Mouse (Mus musculus) hindbrain, embryonic 13.5 days (tissue): ENCODE results near the gene Lgsn. TPM values are rescaled to one million over a fixed set of nuclear protein-coding genes. Genes with fewer than 3 reads are reported as not detected.
A peak's percentile ranks its signal among the peaks of the same experiment; 100 is the strongest.

Experiments
- ATAC-seq: fragments of 200-750 bp; cut with Nextera tagmentation; 2 replicates; pipeline ENCODE4 v1.8.0; 2017; ENCODE audit warnings: moderate TSS enrichment; ENCODE audit not compliant: low FRiP score
- H3K27ac ChIP-seq: fragments of 300-500 bp; sonication (generic); 2 replicates; pipeline ENCODE4 v1.5.1; 2015; ENCODE audit warnings: inconsistent platforms, mild to moderate bottlenecking, moderate library complexity
- H3K27me3 ChIP-seq: fragments of 300-500 bp; sonication (generic); 2 replicates; pipeline ENCODE4 v1.6.1; 2015; ENCODE audit warnings: mild to moderate bottlenecking, inconsistent platforms
- H3K36me3 ChIP-seq: fragments of 300-500 bp; sonication (generic); 2 replicates; pipeline ENCODE4 v1.6.1; 2015; ENCODE audit warnings: mild to moderate bottlenecking, inconsistent platforms
- H3K4me1 ChIP-seq: fragments of 300-500 bp; sonication (generic); replicated peaks from 2 replicates; pipeline ENCODE4 v1.6.1; 2015; ENCODE audit warnings: inconsistent platforms
- H3K4me2 ChIP-seq: fragments of 300-500 bp; sonication (generic); 2 replicates; pipeline ENCODE4 v1.6.1; 2015; ENCODE audit warnings: inconsistent platforms, mild to moderate bottlenecking, moderate library complexity
- H3K4me3 ChIP-seq: fragments of 300-500 bp; sonication (generic); 2 replicates; pipeline ENCODE4 v1.5.1; 2015; ENCODE audit warnings: mild to moderate bottlenecking, inconsistent platforms
- H3K9ac ChIP-seq: fragments of 300-500 bp; sonication (generic); 2 replicates; pipeline ENCODE4 v1.6.1; 2015; ENCODE audit warnings: mild to moderate bottlenecking, inconsistent platforms
- H3K9me3 ChIP-seq: fragments of 300-500 bp; sonication (generic); 2 replicates; pipeline ENCODE4 v1.6.1; 2016; ENCODE audit warnings: inconsistent platforms
- WGBS: fragments of 180-500 bp; shearing (Covaris S2); methylation state at CpG from one replicate; pipeline ENCODE4 v1.1.7; 2015; 5-methylcytosine and 5-hydroxymethylcytosine counted together
- polyA plus RNA-seq: library from polyadenylated mRNA; unstranded; fragments of >200 nt; fragmentation: Nextera tagmentation; extraction: Ambion mirVana; gene quantifications from 2 replicates; pipeline ENCODE4 v1.2.1, GENCODE M21; 2015

Lgsn gene
- polyA plus RNA-seq, 1 experiment from 2014 or later = not detected

- Histone ChIP-seq H3K9ac (no peak overlapping the region), H3K36me3 (no peaks in the 10 kb centered on the region), H3K27me3 (no peaks in the 10 kb centered on the region), H3K4me1 (no peaks in the 10 kb centered on the region), H3K9me3 (no peaks in the 10 kb centered on the region), H3K4me3 (no peak overlapping the region), H3K27ac (no peak overlapping the region), H3K4me2 (no peak overlapping the region)
- 84% methylated on average over 3 of the region's 3 CpGs for WGBS
- ATAC-seq = no peak
Observed at GRCm38 (mm10) chr1:31175401-31175800, 800 bp upstream of the Lgsn start.

- no peaks in the 10 kb centered on the region for H3K36me3 ChIP-seq
- ATAC-seq = no peak
Observed at GRCm38 (mm10) chr1:31178264-31178663, 2.1 kb downstream of the Lgsn start.

GRCm38 (mm10) chr1:31190237-31190866 lies 14.2 kb downstream of the Lgsn start:
- H3K4me3 ChIP-seq = no peak overlapping the region
- ATAC-seq = no peak
- H3K9me3 ChIP-seq = no peaks in the 10 kb centered on the region
- 86% methylated on average over 10 of the region's 10 CpGs for WGBS
- no peaks in the 10 kb centered on the region for H3K36me3 ChIP-seq
- no peak overlapping the region for H3K9ac ChIP-seq
- no peaks in the 10 kb centered on the region for H3K27me3 ChIP-seq
- no peaks in the 10 kb centered on the region for H3K4me1 ChIP-seq
- no peak overlapping the region for H3K4me2 ChIP-seq
- H3K27ac ChIP-seq = no peak overlapping the region

More at GRCm38 (mm10) chr1:31178264-31178663, 2.1 kb downstream of the Lgsn start:
- WGBS = 48% methylated on average over 1 of the region's 1 CpGs
- Histone ChIP-seq H3K4me2 (no peak overlapping the region), H3K9me3 (no peaks in the 10 kb centered on the region), H3K27ac (no peak overlapping the region), H3K9ac (no peak overlapping the region), H3K27me3 (no peaks in the 10 kb centered on the region), H3K4me1 (no peaks in the 10 kb centered on the region), H3K4me3 (no peak overlapping the region)

- no peak for ATAC-seq
- no peak overlapping the region for H3K9ac ChIP-seq
- H3K4me2 ChIP-seq = no peak overlapping the region
- H3K36me3 ChIP-seq = no peaks in the 10 kb centered on the region
- H3K4me3 ChIP-seq = no peak overlapping the region
- H3K27me3 ChIP-seq = no peaks in the 10 kb centered on the region
- H3K27ac ChIP-seq = no peak overlapping the region
- H3K9me3 ChIP-seq = no peaks in the 10 kb centered on the region
- WGBS = 81% methylated on average over 1 of the region's 1 CpGs
- H3K4me1 ChIP-seq = no peaks in the 10 kb centered on the region
Observed at GRCm38 (mm10) chr1:31195633-31196032, 19.4 kb downstream of the Lgsn start.

GRCm38 (mm10) chr1:31196959-31197358 lies 20.8 kb downstream of the Lgsn start:
- H3K27me3 ChIP-seq = no peaks in the 10 kb centered on the region
- peak; percentile 39; the same call in 1 of the 2 replicates for ATAC-seq
- 73% methylated on average over 3 of the region's 3 CpGs for WGBS

GRCm38 (mm10) chr1:31203771-31204170 lies 27.6 kb downstream of the Lgsn start:
- Histone ChIP-seq H3K4me1 (peaks cover 4% of the 10 kb centered on the region; the same call in 1 of the 2 replicates), H3K36me3 (no peaks in the 10 kb centered on the region), H3K4me2 (no peak overlapping the region), H3K27me3 (no peaks in the 10 kb centered on the region), H3K4me3 (no peak overlapping the region), H3K9me3 (no peaks in the 10 kb centered on the region), H3K9ac (no peak overlapping the region), H3K27ac (no peak overlapping the region)
- no peak for ATAC-seq
- whole genome bisulfite sequencing = 90% methylated on average over 10 of the region's 10 CpGs

More at GRCm38 (mm10) chr1:31196959-31197358, 20.8 kb downstream of the Lgsn start:
- H3K4me3 ChIP-seq = no peak overlapping the region
- no peaks in the 10 kb centered on the region for H3K9me3 ChIP-seq
- H3K36me3 ChIP-seq = no peaks in the 10 kb centered on the region
- H3K4me1 ChIP-seq = no peaks in the 10 kb centered on the region
- H3K4me2 ChIP-seq = no peak overlapping the region
- no peak overlapping the region for H3K9ac ChIP-seq
- no peak overlapping the region for H3K27ac ChIP-seq

- Histone ChIP-seq H3K4me1 (peaks cover 4% of the 10 kb centered on the region; the same call in 1 of the 2 replicates), H3K27ac (no peak overlapping the region; the same call in 1 of the 2 replicates), H3K9me3 (no peaks in the 10 kb centered on the region), H3K4me3 (no peak overlapping the region), H3K27me3 (no peaks in the 10 kb centered on the region), H3K9ac (no peak overlapping the region), H3K36me3 (no peaks in the 10 kb centered on the region), H3K4me2 (no peak overlapping the region)
- WGBS = 75% methylated on average over 7 of the region's 7 CpGs
- ATAC-seq = no peak
Observed at GRCm38 (mm10) chr1:31205346-31205745, 29.1 kb downstream of the Lgsn start.

GRCm38 (mm10) chr1:31205770-31206169 lies 29.6 kb downstream of the Lgsn start:
- Histone ChIP-seq H3K27me3 (no peaks in the 10 kb centered on the region), H3K4me3 (no peak overlapping the region), H3K4me1 (peaks cover 4% of the 10 kb centered on the region; the same call in 1 of the 2 replicates), H3K4me2 (no peak overlapping the region), H3K36me3 (no peaks in the 10 kb centered on the region), H3K9ac (no peak overlapping the region), H3K27ac (no peak overlapping the region), H3K9me3 (no peaks in the 10 kb centered on the region)
- no peak for ATAC-seq
- 83% methylated on average over 3 of the region's 3 CpGs for WGBS

- Histone ChIP-seq H3K9ac (no peak overlapping the region), H3K4me2 (no peak overlapping the region), H3K27me3 (no peaks in the 10 kb centered on the region; the same call in 1 of the 2 replicates), H3K27ac (no peak overlapping the region), H3K4me1 (peaks cover under 1% of the 10 kb centered on the region; the same call in 1 of the 2 replicates), H3K9me3 (no peaks in the 10 kb centered on the region), H3K4me3 (no peak overlapping the region), H3K36me3 (no peaks in the 10 kb centered on the region)
- ATAC-seq = peak; percentile 78; the same call in 1 of the 2 replicates
- WGBS = 1% methylated on average over 5 of the region's 5 CpGs
Observed at GRCm38 (mm10) chr1:31210144-31210543, 33.9 kb downstream of the Lgsn start.

GRCm38 (mm10) chr1:31214831-31215230 lies 38.6 kb downstream of the Lgsn start:
- Histone ChIP-seq H3K4me2 (no peak overlapping the region), H3K9ac (no peak overlapping the region), H3K4me1 (no peaks in the 10 kb centered on the region), H3K27ac (no peak overlapping the region), H3K36me3 (no peaks in the 10 kb centered on the region), H3K27me3 (no peaks in the 10 kb centered on the region; the same call in 1 of the 2 replicates), H3K4me3 (no peak overlapping the region), H3K9me3 (no peaks in the 10 kb centered on the region)
- no peak for ATAC-seq
- WGBS = 91% methylated on average over 1 of the region's 1 CpGs

GRCm38 (mm10) chr1:31220599-31221250 lies 44.5 kb downstream of the Lgsn start:
- Histone ChIP-seq H3K4me3 (no peak overlapping the region), H3K9ac (no peak overlapping the region), H3K27me3 (no peaks in the 10 kb centered on the region), H3K4me1 (no peaks in the 10 kb centered on the region), H3K4me2 (no peak overlapping the region), H3K36me3 (no peaks in the 10 kb centered on the region), H3K27ac (no peak overlapping the region), H3K9me3 (no peaks in the 10 kb centered on the region)
- no peak for ATAC-seq
- WGBS = 95% methylated on average over 4 of the region's 4 CpGs

GRCm38 (mm10) chr1:31222564-31222963 lies 46.4 kb downstream of the Lgsn start, which contains the start of the genes 4931428L18Rik and Pih1d3:
4931428L18Rik (minus strand) TSS chr1:31222684.
Pih1d3 (plus strand) TSS chr1:31222838.
- Histone ChIP-seq H3K9ac (no peak within 1 kb of the TSS), H3K4me3 (no peak within 1 kb of the TSS), H3K27ac (no peak within 1 kb of the TSS), H3K4me1 (no peaks in the 10 kb centered on the region), H3K27me3 (no peaks in the 10 kb centered on the region), H3K4me2 (no peak within 1 kb of the TSS), H3K9me3 (no peaks in the 10 kb centered on the region), H3K36me3 (no peaks in the 10 kb centered on the region)
- no peak for ATAC-seq
- 92% methylated on average over 7 of the region's 7 CpGs for WGBS
